Mouse (Mus musculus) neutrophil, adult 5-6 weeks (primary cell): ENCODE measurements at regions not wholly inside any gene's neighbourhood (a gene's known extent, or its start where the extent isn't known, plus 50 kb on each side); places are given as distances from the start of the nearest gene placed in this dataset.

Experiments
- ATAC-seq: fragments of 151-379, 151-347 bp; 2 replicates; pipeline ENCODE4 v1.8.0; 2017; ENCODE audit warnings: mild to moderate bottlenecking, moderate TSS enrichment; ENCODE audit not compliant: insufficient number of reproducible peaks, poor library complexity, low FRiP score, severe bottlenecking; ENCODE audit errors: extremely low read depth

DNA sequence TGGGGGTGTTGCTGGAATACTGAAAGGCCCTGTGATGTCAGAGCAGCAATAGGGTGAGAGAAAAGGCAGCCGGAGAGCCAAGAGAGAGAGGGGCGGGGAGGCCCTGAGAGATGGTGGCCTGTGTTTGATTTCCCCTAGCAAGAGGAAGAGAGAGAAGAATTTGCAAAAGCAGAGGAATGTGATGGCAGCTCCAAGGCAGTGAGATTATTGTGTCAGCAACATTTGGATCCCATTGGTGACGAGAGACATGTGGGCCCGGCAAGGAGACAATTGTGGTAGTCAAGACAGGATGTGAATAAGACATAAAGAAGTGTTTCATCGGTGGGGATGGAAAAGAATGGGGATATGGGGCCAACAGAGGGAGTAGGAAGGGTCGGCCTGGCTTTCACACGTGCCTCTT lies 138.3 kb downstream of the Zfp36l1 start:
- no peak for ATAC-seq

DNA sequence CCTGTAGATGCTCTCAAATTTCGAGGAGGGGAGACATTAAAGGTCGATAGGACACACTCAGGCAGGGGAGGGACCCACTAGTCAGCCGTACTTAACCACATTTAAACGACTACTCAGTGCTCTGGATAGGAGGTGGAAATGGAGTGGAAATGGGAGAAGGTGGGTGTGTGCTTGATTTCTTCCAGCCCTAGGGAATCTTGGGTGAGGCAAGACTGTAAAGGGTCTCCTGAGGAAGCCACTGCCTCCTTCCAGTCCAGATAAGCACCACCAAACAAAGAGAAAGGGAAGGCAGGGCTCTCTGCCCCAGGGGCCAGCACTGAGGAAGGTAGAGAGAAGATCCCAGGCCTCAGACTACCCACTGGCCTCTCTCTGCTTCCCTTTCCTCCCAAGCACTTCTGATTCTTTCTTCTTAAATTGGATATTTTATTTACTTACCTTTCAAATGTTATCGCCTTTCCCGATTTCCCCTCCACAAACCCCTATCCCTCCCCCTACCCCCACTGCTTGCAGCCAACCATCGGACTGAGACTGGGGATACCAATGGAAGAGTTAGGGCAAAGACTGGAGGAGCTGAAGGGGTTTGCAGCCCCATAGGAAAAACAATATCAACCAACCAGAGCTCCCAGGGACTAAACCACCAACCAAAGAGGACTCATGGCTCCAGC lies 139.1 kb downstream of the Zfp36l1 start:
- ATAC-seq, result no peak

DNA sequence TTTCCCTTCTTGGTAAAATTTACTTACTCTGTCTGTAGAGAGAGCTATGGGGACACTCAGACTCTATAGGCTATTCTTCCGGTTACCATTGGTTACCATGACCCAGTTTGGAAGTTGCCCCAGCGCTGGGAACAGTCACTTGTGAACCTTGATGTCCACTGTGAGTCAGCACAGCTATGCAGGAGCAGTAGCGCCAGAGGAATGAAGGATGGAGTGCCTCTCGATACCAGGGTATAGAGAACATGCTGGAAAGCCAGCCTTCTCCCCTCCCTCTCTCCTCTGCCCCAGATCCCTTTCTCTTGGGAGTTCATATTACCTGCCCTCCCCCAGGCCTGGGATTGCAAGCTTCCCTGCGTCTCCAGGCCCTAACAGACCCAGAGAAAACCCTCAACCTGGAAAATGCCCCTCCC lies 141.8 kb downstream of the Zfp36l1 start:
- ATAC-seq, result no peak

DNA sequence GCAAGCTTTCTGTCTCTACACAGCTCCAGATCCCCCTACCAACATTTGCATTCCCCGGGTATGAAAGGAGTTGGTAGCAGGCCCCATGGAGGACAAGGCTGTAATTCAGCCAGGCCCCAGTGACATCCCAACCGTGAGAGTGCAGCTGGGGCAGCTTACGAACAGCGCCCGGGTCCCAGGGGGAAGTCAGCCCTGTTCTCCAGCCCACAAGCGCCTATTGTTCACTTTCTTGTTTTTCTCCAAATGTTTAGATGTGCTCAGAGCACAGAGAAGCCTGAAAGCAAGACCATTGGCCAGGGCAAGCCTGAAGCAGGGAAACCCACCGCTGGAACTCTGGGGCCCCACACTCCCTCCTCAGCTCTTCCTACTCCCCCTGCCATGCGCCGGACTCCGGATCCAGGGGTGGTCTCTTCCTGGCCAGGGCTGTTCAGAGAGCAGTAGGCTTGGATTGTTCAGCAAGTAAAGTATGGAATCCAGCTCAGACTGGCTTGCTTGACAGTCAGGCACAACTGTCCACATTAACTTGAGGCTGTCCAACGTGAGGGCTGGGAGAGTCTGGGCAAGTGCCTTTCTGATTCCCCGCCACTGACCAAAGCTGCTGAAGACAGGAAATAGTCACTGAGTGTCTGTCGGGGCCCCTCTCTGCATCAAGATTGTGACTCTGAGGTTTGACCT lies 142.4 kb downstream of the Zfp36l1 start:
- no peak for ATAC-seq

DNA sequence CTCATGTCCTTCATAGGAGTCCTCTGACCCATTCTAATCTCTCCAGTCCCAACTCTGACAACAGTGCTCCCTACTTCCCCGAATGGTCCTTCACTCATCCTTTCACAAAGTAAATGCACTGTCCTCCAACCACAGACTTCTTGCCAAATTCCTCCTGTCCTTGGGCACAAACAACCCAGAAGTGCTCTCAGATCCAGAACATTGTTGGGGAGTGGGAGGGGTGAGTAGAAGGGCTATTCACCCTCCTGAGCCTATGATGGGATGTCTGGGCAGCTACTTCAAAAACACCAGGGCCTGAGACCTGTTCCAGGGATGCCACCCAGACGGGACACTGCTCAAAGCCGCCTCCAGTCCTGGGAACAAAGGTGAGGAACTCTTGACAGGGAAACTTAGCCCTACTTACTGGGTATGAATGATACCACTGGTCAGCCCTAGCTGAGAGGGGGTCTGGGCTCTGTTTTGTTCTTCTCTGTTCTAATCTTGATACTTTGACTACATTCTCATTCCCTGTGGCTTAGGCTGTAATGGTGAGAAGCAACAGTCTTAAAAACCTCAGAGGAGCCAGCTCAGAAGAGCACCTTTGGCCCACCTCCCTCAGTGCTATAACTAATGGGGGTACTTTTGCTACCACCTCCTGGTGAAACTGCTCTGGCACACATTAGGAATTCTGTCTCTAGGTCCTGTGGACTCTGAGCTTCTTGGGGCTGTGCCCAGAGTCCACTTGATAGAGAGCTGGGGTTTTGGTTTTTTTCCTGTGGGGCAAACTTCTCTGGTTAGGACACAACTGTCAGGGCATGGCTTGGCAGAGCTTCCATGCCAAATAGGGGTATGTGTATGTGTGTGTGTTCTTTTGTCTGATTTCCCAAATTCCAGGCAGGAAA lies 143.2 kb downstream of the Zfp36l1 start:
- ATAC-seq, result no peak

- no peak for ATAC-seq
Observed at GRCm38 (mm10) chr12:79968676-79969075, 144.1 kb downstream of the Zfp36l1 start.

GRCm38 (mm10) chr12:79967491-79968255 lies 145.1 kb downstream of the Zfp36l1 start:
- ATAC-seq, result no peak

- no peak for ATAC-seq
Observed at GRCm38 (mm10) chr12:79966621-79967490, 146.0 kb downstream of the Zfp36l1 start.

DNA sequence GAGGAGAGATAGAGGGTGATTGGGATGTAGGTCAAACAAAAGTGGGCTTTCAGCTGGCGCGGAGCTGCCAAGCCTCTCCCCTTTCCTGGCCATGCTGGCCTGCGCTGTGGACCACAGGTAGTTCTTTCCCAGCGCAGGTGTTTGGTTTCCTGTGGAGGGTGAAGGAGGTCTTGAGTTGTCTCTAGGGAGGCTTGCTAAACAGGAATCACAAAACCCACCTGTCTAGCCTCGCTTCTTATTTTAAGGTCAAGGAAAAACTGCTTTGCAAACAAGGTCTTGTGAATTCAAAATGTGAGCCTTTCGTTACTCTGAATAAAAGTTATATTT lies 146.6 kb downstream of the Zfp36l1 start:
- ATAC-seq, result no peak

DNA sequence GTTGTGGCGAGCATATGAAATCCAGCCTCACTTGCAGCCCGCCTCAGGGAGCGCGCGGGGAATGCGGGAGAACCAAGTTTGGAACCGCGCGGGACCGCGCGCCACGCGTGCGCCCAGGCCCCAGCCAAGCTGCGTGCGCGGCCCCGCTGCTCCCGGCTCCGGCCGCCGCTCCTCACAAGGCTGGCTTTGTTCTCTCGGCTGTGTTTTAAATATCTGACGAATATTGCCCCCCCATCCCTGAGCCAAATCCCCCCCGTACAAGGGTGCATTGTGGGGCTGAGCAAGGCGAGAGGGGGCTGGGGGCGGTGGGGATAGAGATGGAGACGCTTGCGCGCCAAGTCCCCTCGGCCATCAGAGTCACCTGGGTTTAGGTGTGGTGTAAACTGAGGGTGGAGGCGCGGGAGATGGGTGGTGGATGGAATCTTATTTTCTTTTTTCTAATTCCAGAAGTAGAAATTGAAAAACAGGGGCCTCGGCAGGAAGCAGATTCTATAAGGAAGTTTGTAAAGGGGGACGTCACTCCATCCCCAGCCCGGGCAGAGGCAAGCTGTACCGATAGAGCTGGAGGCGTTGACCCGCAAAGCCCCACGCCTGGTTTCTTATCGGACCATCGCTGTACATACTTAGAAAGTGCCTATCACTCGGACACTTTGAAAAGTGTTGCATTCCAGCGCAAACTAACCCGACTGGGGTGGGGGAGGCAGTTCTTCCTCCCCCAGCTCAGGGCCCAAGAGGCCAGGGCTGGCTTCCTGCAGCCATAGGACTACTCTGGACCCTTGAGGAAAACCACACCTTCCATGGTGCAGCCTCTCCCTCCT lies 147.1 kb downstream of the Zfp36l1 start:
- no peak for ATAC-seq

- ATAC-seq, result no peak
Observed at GRCm38 (mm10) chr12:79963443-79964025, 149.3 kb downstream of the Zfp36l1 start.

- ATAC-seq, result no peak
Observed at GRCm38 (mm10) chr12:79962649-79963236, 150.1 kb downstream of the Zfp36l1 start.

DNA sequence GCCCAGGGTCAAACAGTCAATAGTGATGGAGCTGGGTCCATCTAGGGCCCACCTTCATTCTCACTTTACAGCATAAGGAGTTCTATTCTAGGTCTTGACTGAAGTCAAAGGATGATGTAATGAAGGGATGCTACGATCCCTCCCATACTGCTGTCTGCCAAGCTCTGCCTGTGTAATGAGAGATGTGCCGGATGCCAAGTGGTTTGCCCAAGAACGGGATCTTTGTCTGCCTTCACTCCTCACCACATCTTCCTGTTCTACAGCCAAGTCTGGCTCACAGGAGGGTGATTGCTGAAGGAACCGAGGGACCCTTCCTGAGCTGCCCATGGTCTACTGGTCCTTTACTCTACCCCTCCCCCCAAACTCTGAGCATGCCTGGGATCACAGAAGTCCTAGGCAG lies 150.9 kb downstream of the Zfp36l1 start:
- no peak for ATAC-seq

- no peak for ATAC-seq
Observed at GRCm38 (mm10) chr12:79961076-79961475, 151.7 kb downstream of the Zfp36l1 start.

DNA sequence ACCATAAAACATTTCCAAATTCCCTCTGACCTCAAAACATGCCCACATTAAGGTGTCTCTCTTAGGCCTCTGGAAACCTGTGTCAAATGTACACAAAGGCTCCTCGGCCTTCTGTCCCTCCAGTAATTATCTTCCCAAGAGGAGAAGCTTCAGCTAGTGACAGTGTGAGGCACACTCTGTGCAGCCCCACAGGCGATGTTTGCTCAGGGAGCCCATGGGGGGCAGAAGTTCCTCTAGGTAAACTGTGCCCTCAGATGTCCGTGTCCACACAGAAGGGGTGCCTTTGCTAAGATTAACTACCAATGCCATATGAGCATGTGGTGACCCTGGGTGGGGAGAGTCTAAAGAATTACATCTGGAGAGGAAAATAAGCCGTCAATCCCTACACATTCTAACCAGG lies 152.4 kb downstream of the Zfp36l1 start:
- ATAC-seq, result no peak

DNA sequence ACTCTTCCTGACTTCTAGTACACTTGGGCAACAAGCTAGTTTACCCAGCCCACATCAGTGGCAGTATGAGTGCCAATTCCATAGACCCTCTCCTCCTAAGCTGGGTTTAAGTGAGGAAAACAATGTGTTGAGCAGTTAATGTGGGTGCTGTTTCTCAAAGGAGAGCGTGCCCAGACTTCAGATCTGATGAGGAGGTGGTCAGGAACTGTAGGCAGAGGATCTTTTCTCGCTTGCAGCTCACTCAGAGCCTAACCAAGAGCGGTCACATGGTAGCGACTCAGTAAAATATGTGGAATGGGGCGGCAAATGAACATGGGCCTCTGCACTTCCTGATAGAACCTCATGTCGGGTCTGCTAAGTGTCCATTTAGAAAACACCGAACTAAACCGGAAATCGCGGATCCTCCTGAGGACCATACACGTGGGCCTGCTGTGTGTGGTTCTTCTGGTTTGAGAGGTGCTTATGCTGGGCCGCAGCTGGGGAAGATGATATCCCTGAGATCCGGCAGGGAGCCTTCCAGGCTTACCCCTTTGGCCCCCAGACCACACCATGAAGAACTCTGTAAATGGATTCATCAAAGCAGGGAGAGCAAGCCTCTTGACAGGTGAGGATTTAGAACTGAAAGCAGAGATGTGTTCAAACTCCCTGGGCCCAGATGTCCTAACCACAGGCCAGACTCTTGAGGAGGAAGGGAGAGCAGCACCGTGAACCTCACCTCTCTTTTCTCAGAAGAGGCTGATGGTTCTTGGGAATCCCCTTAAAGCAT lies 153.1 kb downstream of the Zfp36l1 start:
- no peak for ATAC-seq
